Mouse (Mus musculus) megakaryocyte-erythroid progenitor cell, adult 5-6 weeks (primary cell): ENCODE results near the gene Clec12a. TPM values are rescaled to one million over a fixed set of nuclear protein-coding genes. Genes with fewer than 3 reads are reported as not detected.

Source experiments
- ATAC-seq: replicated peaks from 2 replicates; pipeline ENCODE4 v1.8.0; 2016; ENCODE audit warnings: mild to moderate bottlenecking, inconsistent platforms; ENCODE audit not compliant: severe bottlenecking, poor library complexity, low FRiP score, low TSS enrichment
- total RNA-seq, 2 experiments: library from RNA; stranded (forward) in 1 of 2; stranded (reverse) in 1 of 2; fragments of 200-1000, 215-1000 nt in 1 of 2; fragments of >200 nt in 1 of 2; fragmentation: Nextera tagmentation in 1 of 2; gene quantifications; 2 replicates each; pipeline ENCODE4 v1.2.3; 2014 to 2017

Clec12a gene
- total RNA-seq, 2 experiments from 2014 or later, result 0.37 to 6.6 TPM

DNA sequence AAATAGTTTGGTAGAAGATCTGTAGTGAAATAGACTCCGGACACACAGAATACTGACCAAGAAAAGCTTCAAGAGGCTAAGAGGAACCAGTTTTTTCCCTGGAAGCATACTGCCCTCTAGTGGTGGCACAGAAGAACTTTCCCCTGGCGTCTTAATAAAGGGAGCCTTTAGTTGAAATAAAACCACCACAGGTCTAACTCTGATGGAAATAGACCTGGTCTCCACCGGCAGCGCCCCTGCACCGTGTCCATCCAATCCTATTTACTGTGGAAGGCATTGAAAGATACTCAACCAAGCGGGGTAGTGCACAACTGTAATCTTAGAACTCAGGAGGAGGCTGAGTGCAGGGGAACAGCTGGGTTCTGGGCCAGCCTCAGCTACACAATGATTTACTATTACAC is 23.5 kb downstream of the Clec12a start:
- peak; percentile 85 for ATAC-seq

GRCm38 (mm10) chr6:129369374-129370132 is 27.1 kb downstream of the Clec12a start:
- ATAC-seq, result no peak

GRCm38 (mm10) chr6:129374937-129375471 is 32.5 kb downstream of the Clec12a start:
- no peak for ATAC-seq

GRCm38 (mm10) chr6:129380454-129380853 is 38.0 kb downstream of the Clec12a start:
- no peak for ATAC-seq

DNA sequence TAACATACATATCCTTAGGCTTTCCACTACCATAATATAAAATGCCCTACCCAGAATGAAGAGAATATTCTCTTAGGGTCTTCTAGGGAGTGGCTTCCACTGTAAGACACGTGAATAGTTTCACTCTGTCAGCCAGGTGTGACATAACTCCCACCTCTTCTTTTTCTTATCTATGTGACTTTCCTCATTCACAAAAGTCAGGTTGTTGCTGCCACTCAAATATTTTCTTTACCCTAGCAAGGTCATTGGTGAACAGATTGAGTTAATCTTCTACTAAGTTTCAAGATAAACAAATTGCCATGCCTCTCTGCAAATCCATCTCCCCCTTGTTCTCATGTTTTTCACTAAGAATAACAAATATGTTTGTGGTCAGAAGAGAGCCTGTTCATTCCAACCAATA is 39.2 kb downstream of the Clec12a start:
- no peak for ATAC-seq

DNA sequence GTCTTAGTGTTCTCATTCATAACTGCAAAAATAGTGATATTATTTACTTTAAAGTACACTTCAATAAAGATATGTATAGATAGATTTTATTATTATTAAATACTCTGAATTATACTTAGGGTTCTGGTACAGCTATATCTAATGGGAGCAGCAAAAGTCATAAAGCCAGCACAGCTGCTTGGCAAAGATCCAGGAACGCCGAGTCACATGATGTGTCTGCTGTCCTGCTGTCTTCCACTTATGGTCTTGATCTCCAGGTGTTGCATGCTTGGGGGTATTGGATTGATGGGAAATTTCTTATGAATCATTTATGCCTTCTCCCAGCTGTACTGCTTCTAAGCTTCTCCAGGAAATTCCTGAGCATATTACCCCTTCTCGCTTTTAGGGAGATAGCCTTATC is 41.0 kb downstream of the Clec12a start:
- no peak for ATAC-seq

DNA sequence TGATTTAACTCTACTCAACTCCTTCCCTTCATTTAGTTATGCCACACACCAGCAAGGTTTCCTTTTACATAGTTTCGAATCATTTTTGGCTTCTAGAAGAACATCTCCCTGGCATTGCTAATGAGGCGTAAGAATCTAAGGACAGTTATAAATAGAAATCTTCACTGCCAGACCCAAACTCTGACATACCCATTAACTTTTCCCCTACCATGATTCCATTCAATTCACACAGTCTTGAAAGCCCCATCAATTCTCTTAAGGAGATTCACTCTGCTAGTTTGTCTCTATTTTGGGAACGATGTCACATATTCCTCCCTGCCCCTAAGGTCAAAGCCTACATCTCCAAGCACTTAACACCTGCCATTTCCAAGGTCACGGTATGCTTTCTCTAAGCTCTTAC is 42.5 kb downstream of the Clec12a start:
- no peak for ATAC-seq

- ATAC-seq, result no peak
Observed at GRCm38 (mm10) chr6:129385774-129386173, 43.3 kb downstream of the Clec12a start, which contains the start of gene Clec12b. TSS of gene Clec12b (minus strand) at chr6:129385874.

DNA sequence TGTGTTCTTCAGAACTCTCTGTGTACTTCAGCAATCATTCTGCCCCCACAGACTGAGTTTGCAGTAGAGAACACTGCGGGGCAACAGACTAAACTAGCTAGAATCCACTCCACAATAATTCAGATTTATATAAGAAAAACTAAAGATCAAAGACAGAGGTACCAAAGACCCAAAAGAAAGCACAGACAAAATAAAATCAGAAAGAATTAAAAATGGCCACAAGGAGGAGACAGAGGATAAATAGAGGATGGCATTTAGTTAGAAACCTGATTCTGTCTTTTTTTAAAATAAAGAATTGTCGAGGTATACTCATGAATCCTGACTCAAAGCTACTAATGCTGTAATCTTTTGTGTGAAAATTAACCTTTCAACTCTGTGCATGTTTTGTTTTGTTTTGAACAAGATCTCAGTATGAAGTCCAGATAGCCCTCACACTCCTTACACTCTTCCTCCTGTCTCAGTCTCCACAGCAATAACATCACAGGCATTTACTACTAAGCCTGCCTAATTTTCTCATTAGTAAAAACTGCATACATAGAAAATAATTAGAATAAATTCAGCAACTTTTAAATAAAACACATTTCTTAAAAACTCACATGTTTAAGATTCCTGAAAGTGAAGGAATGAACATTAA is 50.7 kb downstream of the Clec12a start:
- ATAC-seq, result 0 out of 2 replicates have a peak, but pooled peaks have one; percentile 51

DNA sequence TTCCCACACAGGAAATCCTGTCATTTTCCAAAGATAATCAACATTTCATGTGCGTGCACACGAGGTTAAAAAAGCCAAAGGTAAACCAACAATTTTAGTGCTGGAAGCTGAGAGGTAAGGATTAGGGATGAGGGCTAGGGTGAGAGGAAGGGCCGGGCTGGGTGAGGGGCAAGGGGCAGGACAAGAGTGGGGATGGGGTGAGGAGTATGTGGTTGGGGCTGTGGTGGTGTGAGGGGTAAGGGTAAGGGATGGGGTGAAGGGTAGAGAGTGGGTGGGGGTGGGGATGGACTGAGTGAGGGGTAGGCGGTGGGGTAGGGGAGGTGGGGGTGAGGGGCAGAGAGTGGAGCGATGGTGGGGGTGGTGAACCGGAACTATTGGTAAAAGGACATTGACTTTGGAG is 51.2 kb downstream of the Clec12a start:
- ATAC-seq, result no peak

GRCm38 (mm10) chr6:129396997-129397396 is 54.5 kb downstream of the Clec12a start, which contains the start of gene Clec1b:
TSS of gene Clec1b (plus strand) at chr6:129397297.
- ATAC-seq, result no peak

- 0 out of 2 replicates have a peak, but pooled peaks have one; percentile 34 for ATAC-seq
Observed at GRCm38 (mm10) chr6:129399945-129400344, 57.5 kb downstream of the Clec12a start.

- ATAC-seq, result no peak
Observed at GRCm38 (mm10) chr6:129402404-129402803, 59.9 kb downstream of the Clec12a start.

DNA sequence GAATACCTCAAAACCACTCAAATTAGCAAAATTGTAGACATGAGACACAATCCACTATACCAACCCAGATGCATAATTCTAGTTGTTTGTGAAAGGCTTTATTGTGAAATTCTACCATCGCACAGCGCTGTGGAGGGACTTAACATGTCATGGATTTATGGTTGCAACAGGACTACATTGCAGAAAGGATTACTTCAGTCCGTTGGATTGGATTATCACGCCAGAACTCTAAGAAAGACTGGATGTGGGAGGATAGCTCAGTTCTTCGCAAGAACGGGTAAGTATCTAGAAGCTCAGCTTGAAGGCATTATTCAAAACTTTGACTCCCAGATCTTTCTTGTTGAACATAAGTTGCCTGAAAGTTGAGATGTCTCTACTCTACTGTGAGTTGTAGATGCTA is 60.9 kb downstream of the Clec12a start:
- no peak for ATAC-seq

DNA sequence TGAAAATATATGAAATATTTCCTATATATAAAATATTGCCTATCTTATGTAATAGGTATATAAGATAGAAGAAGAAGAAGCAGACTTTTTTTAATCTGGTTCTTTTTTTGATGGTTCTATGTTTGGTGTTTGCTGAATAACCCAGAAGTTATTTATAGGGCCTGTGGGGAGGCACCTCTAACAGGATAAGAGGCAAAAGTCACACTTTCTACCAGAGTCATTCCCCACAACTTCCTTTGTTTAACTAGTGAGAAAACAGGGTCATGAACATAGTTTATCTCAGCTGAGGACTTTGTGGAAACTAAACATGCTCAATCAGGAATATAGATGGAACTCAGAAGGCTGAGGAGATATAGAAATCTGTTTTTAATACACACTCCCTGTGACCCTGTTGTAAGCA is 63.5 kb downstream of the Clec12a start:
- no peak for ATAC-seq

GRCm38 (mm10) chr6:129407324-129407723 is 64.8 kb downstream of the Clec12a start:
- 0 out of 2 replicates have a peak, but pooled peaks have one; percentile 34 for ATAC-seq

DNA sequence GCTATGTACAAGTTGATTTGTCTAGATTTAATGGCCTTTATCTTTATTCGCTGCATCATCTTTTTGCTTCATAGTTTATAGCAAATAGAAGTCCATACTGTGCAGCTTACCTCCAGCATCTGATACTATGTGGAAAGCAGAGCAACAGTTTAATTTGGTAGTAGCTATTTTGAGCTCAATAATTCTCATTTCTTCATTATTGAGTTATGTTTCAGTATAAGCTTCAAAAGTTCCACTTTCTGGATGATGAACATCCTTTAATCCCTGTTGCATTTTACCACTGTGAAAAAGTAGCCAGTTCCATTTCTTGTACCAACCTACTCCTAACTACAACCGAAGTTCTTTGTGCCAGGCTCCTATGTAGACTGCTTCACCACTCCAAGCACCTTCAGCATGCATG is 66.1 kb downstream of the Clec12a start, which contains the start of gene Clec9a:
TSS of gene Clec9a (plus strand) at position 301 of the 400 bp plus-strand sequence.
- no peak for ATAC-seq

GRCm38 (mm10) chr6:129414177-129414576 is 71.7 kb downstream of the Clec12a start:
- no peak for ATAC-seq
